Mouse (Mus musculus): Measurements from ENCODE around the gene Prrc2c. TPM values are rescaled to one million over a fixed set of nuclear protein-coding genes. Genes with fewer than 3 reads are reported as not detected.

Gene Prrc2c
- polyA plus RNA-seq, 1 experiment: 35.2 TPM

- Histone ChIP-seq H3K79me2 (ENCODE audit: control insufficient read depth, insufficient read depth) (no peaks in the 10 kb centered on the region), H3K27me3 (ENCODE audit: control insufficient read depth, insufficient read depth, insufficient read length) (peaks cover 5% of the 10 kb centered on the region), H3ac (ENCODE audit: control insufficient read depth, insufficient read length, low read depth) (no peak overlapping the region), H3K4me3 (ENCODE audit: insufficient read depth, poor library complexity, severe bottlenecking) (no peak overlapping the region), H3K79me3 (ENCODE audit: low read depth) (no peaks in the 10 kb centered on the region), H3K36me3 (ENCODE audit: control insufficient read depth, insufficient read depth) (no peaks in the 10 kb centered on the region)
- no peak for TF ChIP-seq FOSL1 (IDR thresholded peaks at IDR 0.05; ENCODE audit: insufficient read depth, low read length, poor library complexity, severe bottlenecking)
- TF ChIP-seq MYOD1 (IDR thresholded peaks at IDR 0.05; ENCODE audit: control insufficient read depth, insufficient read length, low read depth): no peak
- TF ChIP-seq MYOG (IDR thresholded peaks at IDR 0.05; ENCODE audit: control insufficient read depth, extremely low read depth, insufficient read length): no peak
- TF ChIP-seq USF1 (IDR thresholded peaks at IDR 0.05; ENCODE audit: low read depth): no peak
Observed at GRCm38 (mm10) chr1:162646083-162646686, 94.2 kb downstream of the Prrc2c start.

- TF ChIP-seq FOSL1 (IDR thresholded peaks at IDR 0.05; ENCODE audit: insufficient read depth, low read length, poor library complexity, severe bottlenecking) (no peak), USF1 (IDR thresholded peaks at IDR 0.05; ENCODE audit: low read depth) (peak; percentile 70)
- peaks cover 11% of the 10 kb centered on the region for H3K27me3 ChIP-seq (ENCODE audit: control insufficient read depth, insufficient read depth, insufficient read length)
- H3K79me3 ChIP-seq (ENCODE audit: low read depth): no peaks in the 10 kb centered on the region
- no peak overlapping the region for H3K4me3 ChIP-seq (ENCODE audit: insufficient read depth, poor library complexity, severe bottlenecking)
- no peaks in the 10 kb centered on the region for H3K79me2 ChIP-seq (ENCODE audit: control insufficient read depth, insufficient read depth)
- no peaks in the 10 kb centered on the region for H3K36me3 ChIP-seq (ENCODE audit: control insufficient read depth, insufficient read depth)
- no peak overlapping the region for H3ac ChIP-seq (ENCODE audit: control insufficient read depth, insufficient read length, low read depth)
Observed at GRCm38 (mm10) chr1:162643752-162644151, 96.6 kb downstream of the Prrc2c start.

DNA sequence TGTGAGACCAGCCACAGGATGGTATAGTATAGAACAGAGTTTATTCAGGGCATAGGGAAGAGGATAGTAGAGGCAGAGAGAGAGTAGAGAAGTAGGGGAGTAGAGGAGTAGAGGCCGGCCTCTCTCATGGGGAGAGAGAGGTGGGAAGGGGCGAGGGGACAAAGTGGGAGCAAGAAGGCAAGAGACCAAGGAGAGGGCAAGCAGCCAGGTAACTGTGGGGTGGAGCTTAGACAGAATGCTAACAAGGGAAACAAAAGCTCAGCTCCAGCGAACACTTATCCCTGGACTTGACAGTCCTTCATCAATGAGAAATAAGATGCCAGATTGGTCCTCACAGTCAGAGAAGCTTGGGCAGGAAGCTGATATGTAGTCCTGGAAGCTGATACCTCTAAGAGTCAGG lies 97.8 kb downstream of the Prrc2c start:
- no peak overlapping the region for H3K4me3 ChIP-seq (ENCODE audit: insufficient read depth, poor library complexity, severe bottlenecking)
- no peak overlapping the region for H3ac ChIP-seq (ENCODE audit: control insufficient read depth, insufficient read length, low read depth)
- H3K79me3 ChIP-seq (ENCODE audit: low read depth): no peaks in the 10 kb centered on the region
- H3K36me3 ChIP-seq (ENCODE audit: control insufficient read depth, insufficient read depth): no peaks in the 10 kb centered on the region
- peaks cover 13% of the 10 kb centered on the region for H3K27me3 ChIP-seq (ENCODE audit: control insufficient read depth, insufficient read depth, insufficient read length)
- no peak for TF ChIP-seq FOSL1 (IDR thresholded peaks at IDR 0.05; ENCODE audit: insufficient read depth, low read length, poor library complexity, severe bottlenecking)
- no peak for TF ChIP-seq USF1 (IDR thresholded peaks at IDR 0.05; ENCODE audit: low read depth)
- no peak for TF ChIP-seq MYOD1 (IDR thresholded peaks at IDR 0.05; ENCODE audit: control insufficient read depth, insufficient read length, low read depth)
- TF ChIP-seq MAX (IDR thresholded peaks at IDR 0.05): no peak
- no peak for TF ChIP-seq CEBPB (IDR thresholded peaks at IDR 0.05; ENCODE audit: low read depth)
- TF ChIP-seq CTCF (IDR thresholded peaks at IDR 0.05; ENCODE audit: control insufficient read depth, insufficient read depth, insufficient read length): no peak
- TF ChIP-seq MYOG (IDR thresholded peaks at IDR 0.05; ENCODE audit: control insufficient read depth, extremely low read depth, insufficient read length): no peak
- no peaks in the 10 kb centered on the region for H3K79me2 ChIP-seq (ENCODE audit: control insufficient read depth, insufficient read depth)

- peaks cover 17% of the 10 kb centered on the region for H3K27me3 ChIP-seq (ENCODE audit: control insufficient read depth, insufficient read depth, insufficient read length)
- H3ac ChIP-seq (ENCODE audit: control insufficient read depth, insufficient read length, low read depth): no peak overlapping the region
- H3K79me2 ChIP-seq (ENCODE audit: control insufficient read depth, insufficient read depth): no peaks in the 10 kb centered on the region
- H3K79me3 ChIP-seq (ENCODE audit: low read depth): no peaks in the 10 kb centered on the region
- no peaks in the 10 kb centered on the region for H3K36me3 ChIP-seq (ENCODE audit: control insufficient read depth, insufficient read depth)
- TF ChIP-seq CEBPB (IDR thresholded peaks at IDR 0.05; ENCODE audit: low read depth): no peak
- TF ChIP-seq USF1 (IDR thresholded peaks at IDR 0.05; ENCODE audit: low read depth): no peak
- no peak for TF ChIP-seq FOSL1 (IDR thresholded peaks at IDR 0.05; ENCODE audit: insufficient read depth, low read length, poor library complexity, severe bottlenecking)
- no peak for TF ChIP-seq MYOG (IDR thresholded peaks at IDR 0.05; ENCODE audit: control insufficient read depth, extremely low read depth, insufficient read length)
- no peak for TF ChIP-seq MAX (IDR thresholded peaks at IDR 0.05)
- no peak for TF ChIP-seq MYOD1 (IDR thresholded peaks at IDR 0.05; ENCODE audit: control insufficient read depth, insufficient read length, low read depth)
- TF ChIP-seq CTCF (IDR thresholded peaks at IDR 0.05; ENCODE audit: control insufficient read depth, insufficient read depth, insufficient read length): no peak
- no peak overlapping the region for H3K4me3 ChIP-seq (ENCODE audit: insufficient read depth, poor library complexity, severe bottlenecking)
Observed at GRCm38 (mm10) chr1:162639861-162640260, 100.5 kb downstream of the Prrc2c start.

DNA sequence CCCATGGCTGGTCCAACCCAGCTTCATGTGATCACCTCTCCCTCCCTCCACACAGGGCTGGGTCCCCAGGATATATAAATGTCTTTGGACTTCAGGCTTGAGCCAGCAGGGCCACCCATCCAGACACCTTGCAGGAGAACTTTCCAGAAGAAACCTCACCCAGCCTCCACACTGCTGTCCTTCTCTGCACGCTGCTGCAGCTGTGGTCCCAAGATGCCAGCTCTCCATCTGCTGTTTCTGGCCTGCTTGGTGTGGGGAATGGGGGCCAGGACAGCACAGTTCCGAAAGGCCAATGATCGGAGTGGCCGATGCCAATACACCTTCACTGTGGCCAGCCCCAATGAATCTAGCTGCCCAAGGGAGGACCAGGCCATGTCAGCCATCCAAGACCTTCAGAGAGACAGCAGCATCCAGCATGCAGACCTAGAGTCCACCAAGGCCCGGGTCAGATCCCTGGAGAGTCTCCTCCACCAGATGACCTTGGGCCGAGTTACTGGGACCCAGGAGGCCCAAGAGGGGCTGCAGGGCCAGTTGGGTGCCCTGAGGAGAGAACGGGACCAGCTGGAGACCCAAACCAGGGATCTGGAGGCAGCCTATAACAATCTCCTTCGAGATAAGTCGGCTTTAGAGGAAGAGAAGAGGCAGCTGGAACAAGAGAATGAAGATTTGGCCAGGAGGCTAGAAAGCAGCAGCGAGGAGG lies 101.2 kb downstream of the Prrc2c start, which contains the start of gene Myoc:
Gene Myoc (plus strand): TSS at position 105 of the 700 bp plus-strand sequence.
- no peak within 1 kb of the TSS for H3K4me3 ChIP-seq (ENCODE audit: insufficient read depth, poor library complexity, severe bottlenecking)

More for the DNA sequence above, 101.2 kb downstream of the Prrc2c start, which contains the start of gene Myoc:
- Histone ChIP-seq H3K79me3 (ENCODE audit: low read depth) (no peaks in the 10 kb centered on the region), H3K36me3 (ENCODE audit: control insufficient read depth, insufficient read depth) (no peaks in the 10 kb centered on the region), H3K27me3 (ENCODE audit: control insufficient read depth, insufficient read depth, insufficient read length) (peaks cover 17% of the 10 kb centered on the region), H3K79me2 (ENCODE audit: control insufficient read depth, insufficient read depth) (no peaks in the 10 kb centered on the region), H3ac (ENCODE audit: control insufficient read depth, insufficient read length, low read depth) (no peak within 1 kb of the TSS)
- no peak for TF ChIP-seq FOSL1 (IDR thresholded peaks at IDR 0.05; ENCODE audit: insufficient read depth, low read length, poor library complexity, severe bottlenecking)
- TF ChIP-seq USF1 (IDR thresholded peaks at IDR 0.05; ENCODE audit: low read depth): no peak
- TF ChIP-seq MYOG (IDR thresholded peaks at IDR 0.05; ENCODE audit: control insufficient read depth, extremely low read depth, insufficient read length): no peak
- no peak for TF ChIP-seq MYOD1 (IDR thresholded peaks at IDR 0.05; ENCODE audit: control insufficient read depth, insufficient read length, low read depth)
- no peak for TF ChIP-seq CTCF (IDR thresholded peaks at IDR 0.05; ENCODE audit: control insufficient read depth, insufficient read depth, insufficient read length)
- no peak for TF ChIP-seq CEBPB (IDR thresholded peaks at IDR 0.05; ENCODE audit: low read depth)
- TF ChIP-seq MAX (IDR thresholded peaks at IDR 0.05): no peak

All from C2C12 (cell line).